Mouse (Mus musculus) fibroblast of lung, adult 2 months (primary cell): ENCODE measurements around the gene Rab6b.
"Not testable (repeated sequence)": the region's sequence is repeated elsewhere in the genome, so short reads cannot be mapped to it uniquely, and the experiment has no call there.

ENCODE experiments used
- DNase-seq: peaks from one replicate; pipeline ENCODE4 v3.0.0-alpha.2; 2011; ENCODE audit warnings: low read depth

Rab6b gene

GRCm38 (mm10) chr9:103145351-103145750 is 33.8 kb downstream of the Rab6b start:
- no peak for DNase-seq

- DNase-seq: no peak
These were observed 34.7 kb downstream of the Rab6b start for GRCm38 (mm10) chr9:103146257-103146656.

- no peak for DNase-seq
These were observed 35.1 kb downstream of the Rab6b start for GRCm38 (mm10) chr9:103146703-103147102.

- no peak for DNase-seq
These were observed 35.5 kb downstream of the Rab6b start for GRCm38 (mm10) chr9:103147103-103147502.

- no peak for DNase-seq
These were observed 37.6 kb downstream of the Rab6b start for GRCm38 (mm10) chr9:103149074-103149799.

GRCm38 (mm10) chr9:103153286-103153685 is 41.7 kb downstream of the Rab6b start:
- DNase-seq: no peak

GRCm38 (mm10) chr9:103154568-103154967 is 43.0 kb downstream of the Rab6b start:
- no peak for DNase-seq

- DNase-seq: not testable (repeated sequence)
These were observed 43.6 kb downstream of the Rab6b start for GRCm38 (mm10) chr9:103155158-103155557.

- DNase-seq: no peak
These were observed 52.2 kb downstream of the Rab6b start for GRCm38 (mm10) chr9:103163806-103164205.

- no peak for DNase-seq
These were observed 56.5 kb downstream of the Rab6b start for GRCm38 (mm10) chr9:103168046-103168445.

- DNase-seq: no peak
These were observed 57.2 kb downstream of the Rab6b start for GRCm38 (mm10) chr9:103168771-103169170.

GRCm38 (mm10) chr9:103174771-103175519 is 63.4 kb downstream of the Rab6b start:
- no peak for DNase-seq

GRCm38 (mm10) chr9:103175692-103176091 is 64.1 kb downstream of the Rab6b start:
- DNase-seq: no peak

- peak; percentile 27 for DNase-seq
These were observed 68.7 kb downstream of the Rab6b start for GRCm38 (mm10) chr9:103180303-103180702.

GRCm38 (mm10) chr9:103180807-103181565 is 69.4 kb downstream of the Rab6b start:
- DNase-seq: peak; percentile 24

- DNase-seq: no peak
These were observed 70.3 kb downstream of the Rab6b start for GRCm38 (mm10) chr9:103181886-103182285.

- DNase-seq: no peak
These were observed 73.3 kb downstream of the Rab6b start for GRCm38 (mm10) chr9:103184855-103185254.

GRCm38 (mm10) chr9:103185946-103186345 is 74.4 kb downstream of the Rab6b start:
- DNase-seq: no peak

- no peak for DNase-seq
These were observed 75.2 kb downstream of the Rab6b start for GRCm38 (mm10) chr9:103186747-103187146.

- DNase-seq: no peak
These were observed 76.8 kb downstream of the Rab6b start for GRCm38 (mm10) chr9:103188416-103188815.

- DNase-seq: peak; percentile 67
These were observed 90.1 kb downstream of the Rab6b start, which contains the start of gene Srprb for GRCm38 (mm10) chr9:103201561-103202260. Srprb (minus strand) TSS chr9:103202137.

- no peak for DNase-seq
These were observed 94.2 kb downstream of the Rab6b start for GRCm38 (mm10) chr9:103205786-103206185.
